Mouse (Mus musculus) heart, postnatal 0 days (tissue): ENCODE measurements around the gene Mvp.

Experiments
- CTCF ChIP-seq: IDR thresholded peaks from 2 replicates; pipeline ENCODE4 v1.5.1; 2016; ENCODE audit warnings: antibody characterized with exemption, control low read depth, low read depth
- EP300 ChIP-seq: IDR thresholded peaks from 2 replicates; pipeline ENCODE4 v1.6.1; 2016; ENCODE audit warnings: antibody characterized with exemption, low read depth

DNA sequence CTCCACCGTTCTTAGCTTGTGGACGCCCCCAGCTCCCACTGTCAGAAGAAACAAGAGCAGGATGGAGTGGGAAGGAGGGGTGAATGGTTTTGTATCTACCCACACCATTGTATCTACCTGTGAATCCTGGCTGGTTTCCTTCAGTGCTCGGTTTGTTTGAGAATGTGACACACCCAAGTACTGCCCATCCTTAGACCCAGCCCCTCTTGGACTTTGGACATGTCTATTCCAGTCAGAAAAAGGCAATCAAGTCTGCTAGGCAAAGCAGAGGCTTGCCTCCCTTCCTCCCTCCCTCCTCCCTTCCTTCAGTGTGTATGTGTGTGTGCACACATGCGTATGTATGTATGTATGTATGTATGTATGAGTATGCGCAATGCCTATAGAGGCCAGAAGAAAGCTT is 10.8 kb downstream of the Mvp start:
- TF ChIP-seq CTCF, result no peak
- TF ChIP-seq EP300, result no peak
